Mouse (Mus musculus): Measurements from ENCODE around the gene Trim65. TPM values are rescaled to one million over a fixed set of nuclear protein-coding genes. Genes with fewer than 3 reads are reported as not detected.

Gene Trim65
- polyA plus RNA-seq, 1 experiment, result 17.3 TPM

DNA sequence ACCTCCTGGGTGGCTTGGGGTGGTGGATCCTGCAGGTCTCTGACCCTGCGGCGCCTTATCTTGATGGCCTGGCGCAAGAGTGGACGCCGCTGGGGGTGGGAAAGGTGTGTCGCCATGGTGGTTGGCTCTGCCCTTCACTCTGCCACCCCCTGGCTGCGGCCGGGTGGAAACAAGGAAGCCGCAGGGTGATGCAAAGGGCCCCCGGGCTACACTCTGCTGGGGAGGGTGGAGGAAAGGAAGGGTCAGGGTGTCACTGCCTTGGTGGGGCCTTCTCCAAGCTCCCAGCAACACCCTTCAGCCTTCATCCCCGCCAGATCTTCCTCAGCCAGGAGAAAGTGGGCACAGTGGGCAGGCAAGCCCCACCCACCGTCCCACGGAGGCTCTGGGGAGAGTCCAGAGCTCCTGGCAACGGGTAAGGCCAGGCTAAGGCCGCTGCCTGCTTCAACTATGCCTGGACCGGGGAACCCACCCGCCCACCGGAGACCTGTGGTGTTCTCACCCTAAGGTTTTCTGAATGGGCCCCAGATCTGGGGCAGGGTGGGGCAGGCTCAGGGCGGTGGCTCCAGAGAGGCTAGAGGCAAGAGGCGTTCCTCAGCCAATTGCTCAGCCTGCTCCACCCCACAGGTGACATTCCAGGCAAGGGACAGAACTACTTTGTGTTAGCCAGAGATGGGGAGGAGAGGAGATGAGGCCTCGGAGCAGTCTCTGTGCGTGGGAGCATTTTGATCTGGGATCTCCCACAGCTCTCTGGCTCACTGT is 53.3 kb downstream of the Trim65 start, which contains the start of gene Unc13d:
Gene Unc13d, minus strand, starts transcription at position 516 of the 759 bp plus-strand sequence.
- peaks cover 3% of the 10 kb centered on the region; the same call in 1 of the 2 replicates for H3K4me1 ChIP-seq (ENCODE audit: control insufficient read depth, insufficient read depth, low read length)
- peak within 1 kb of the TSS; percentile 49 for H3K4me3 ChIP-seq (replicated peaks; ENCODE audit: extremely low read depth, low read depth, low read length)
- TF ChIP-seq CTCF (IDR thresholded peaks at IDR 0.05; ENCODE audit: insufficient read depth, low read length) (no peak), POLR2A (IDR thresholded peaks at IDR 0.05; ENCODE audit: borderline replicate concordance, extremely low read depth, low read depth, low read length) (peak; percentile 32; the same call in 1 of the 2 replicates)
- 44% methylated on average over 22 of the region's 22 CpGs for WGBS
- peak; percentile 73 for DNase-seq

DNA sequence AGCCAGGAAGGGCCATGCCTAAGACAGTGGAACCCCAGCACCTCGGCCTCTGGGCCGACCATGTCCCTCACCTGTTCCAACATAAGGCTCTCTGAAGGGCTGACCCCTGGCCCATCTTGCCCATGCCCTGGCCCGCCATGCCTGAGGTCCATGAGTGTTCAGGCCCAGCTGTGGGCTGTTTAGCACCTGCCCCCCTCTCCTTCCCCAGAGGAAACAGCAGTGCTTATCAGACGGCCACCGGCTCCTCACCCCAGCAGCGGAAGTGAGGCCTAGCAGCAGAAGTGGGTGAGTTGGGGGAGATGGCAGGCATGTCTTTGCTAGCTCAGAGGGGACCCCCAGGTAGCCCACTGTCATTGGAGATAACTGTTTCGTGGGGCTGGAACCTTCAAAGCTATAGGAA is 54.1 kb downstream of the Trim65 start:
- peaks cover 3% of the 10 kb centered on the region; the same call in 1 of the 2 replicates for H3K4me1 ChIP-seq (ENCODE audit: control insufficient read depth, insufficient read depth, low read length)
- no peak for TF ChIP-seq POLR2A (IDR thresholded peaks at IDR 0.05; ENCODE audit: borderline replicate concordance, extremely low read depth, low read depth, low read length)
- TF ChIP-seq CTCF (IDR thresholded peaks at IDR 0.05; ENCODE audit: insufficient read depth, low read length), result no peak
- WGBS, result 57% methylated on average over 7 of the region's 7 CpGs
- no peak for DNase-seq
- peak overlapping the region; percentile 49 for H3K4me3 ChIP-seq (replicated peaks; ENCODE audit: extremely low read depth, low read depth, low read length)

DNA sequence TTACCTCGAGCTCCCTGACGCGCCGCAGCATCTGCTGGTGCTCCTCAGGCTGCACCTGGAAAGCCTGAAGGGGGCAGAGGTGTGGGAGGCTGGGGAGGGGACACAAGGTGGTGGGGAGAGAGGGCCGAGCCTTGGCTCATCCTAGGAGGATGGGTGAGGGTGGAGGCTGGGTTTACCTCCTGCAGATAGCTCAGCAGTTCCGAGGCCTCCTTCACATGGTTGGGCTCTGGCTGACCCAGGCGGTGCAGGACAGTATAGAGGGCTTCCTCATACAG is 54.7 kb downstream of the Trim65 start:
- Histone ChIP-seq H3K4me3 (replicated peaks; ENCODE audit: extremely low read depth, low read depth, low read length) (no peak overlapping the region), H3K4me1 (ENCODE audit: control insufficient read depth, insufficient read depth, low read length) (peaks cover 3% of the 10 kb centered on the region; the same call in 1 of the 2 replicates)
- no peak for TF ChIP-seq POLR2A (IDR thresholded peaks at IDR 0.05; ENCODE audit: borderline replicate concordance, extremely low read depth, low read depth, low read length)
- no peak for TF ChIP-seq CTCF (IDR thresholded peaks at IDR 0.05; ENCODE audit: insufficient read depth, low read length)
- no peak for DNase-seq
- 75% methylated on average over 7 of the region's 7 CpGs for WGBS

DNA sequence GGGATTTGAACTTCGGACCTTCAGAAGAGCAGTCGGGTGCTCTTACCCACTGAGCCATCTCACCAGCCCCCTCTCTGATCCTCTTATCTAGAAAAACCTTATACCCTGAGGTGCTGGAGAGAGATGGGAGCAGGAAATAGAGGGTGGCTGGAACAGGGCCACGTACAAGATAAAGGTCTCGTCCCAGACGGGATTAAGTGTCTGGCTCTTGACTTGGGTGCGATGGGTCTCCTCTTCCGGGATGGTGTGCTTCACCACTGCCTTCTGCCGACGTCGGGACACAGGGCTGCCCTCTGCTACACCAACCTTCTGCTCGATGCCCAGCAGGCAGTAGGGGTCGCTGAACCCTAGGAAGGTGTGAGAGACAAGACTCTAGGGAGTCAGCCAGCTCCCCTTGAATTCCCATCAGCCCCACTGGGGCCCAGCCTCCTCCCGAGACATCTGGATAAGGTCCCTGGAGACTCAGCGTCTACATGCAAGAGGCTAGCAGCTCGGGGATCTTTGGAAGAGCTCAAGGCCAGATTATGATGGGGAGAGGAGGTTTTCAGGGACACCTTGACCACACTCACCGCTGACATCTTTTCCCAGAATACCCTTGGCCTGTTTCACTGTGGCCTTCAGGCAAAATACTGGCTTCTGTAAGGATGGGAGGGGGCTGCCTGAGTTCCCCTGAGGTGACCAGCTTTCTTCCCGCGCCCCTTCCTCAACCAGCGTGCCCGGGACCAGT is 55.2 kb downstream of the Trim65 start:
- no peak overlapping the region for H3K4me3 ChIP-seq (replicated peaks; ENCODE audit: extremely low read depth, low read depth, low read length)
- TF ChIP-seq CTCF (IDR thresholded peaks at IDR 0.05; ENCODE audit: insufficient read depth, low read length) (no peak), POLR2A (IDR thresholded peaks at IDR 0.05; ENCODE audit: borderline replicate concordance, extremely low read depth, low read depth, low read length) (no peak)
- 58% methylated on average over 20 of the region's 20 CpGs for WGBS
- no peak for DNase-seq
- H3K4me1 ChIP-seq (ENCODE audit: control insufficient read depth, insufficient read depth, low read length), result peaks cover 3% of the 10 kb centered on the region; the same call in 1 of the 2 replicates

DNA sequence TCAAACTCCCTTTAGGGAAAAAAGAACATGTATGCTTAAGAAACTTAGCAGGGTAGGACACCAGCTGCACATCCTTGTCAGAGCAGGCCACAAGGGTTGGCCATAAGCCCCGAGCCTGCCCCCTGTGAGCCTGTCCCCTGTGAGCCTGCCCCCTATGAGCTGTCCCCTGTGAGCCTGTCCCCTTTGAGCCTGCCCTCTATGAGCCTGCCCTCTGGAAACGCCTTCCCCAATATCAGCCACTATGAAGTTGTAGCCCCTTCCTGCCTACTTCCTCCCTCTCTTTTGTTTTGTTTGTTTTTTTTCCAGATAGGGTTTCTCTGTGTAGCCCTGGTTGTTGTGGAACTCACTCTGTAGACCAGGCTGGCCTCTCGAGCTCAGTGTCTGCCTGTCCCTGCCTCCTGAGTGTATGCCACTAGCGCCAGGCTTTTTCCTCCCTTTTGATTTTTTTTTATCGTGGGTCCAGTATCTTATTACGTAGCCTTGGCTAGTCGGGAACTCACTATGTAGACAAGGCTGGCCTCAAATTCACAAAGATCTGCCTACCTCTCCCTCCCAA is 56.4 kb downstream of the Trim65 start:
- WGBS, result 50% methylated on average over 7 of the region's 7 CpGs

DNA sequence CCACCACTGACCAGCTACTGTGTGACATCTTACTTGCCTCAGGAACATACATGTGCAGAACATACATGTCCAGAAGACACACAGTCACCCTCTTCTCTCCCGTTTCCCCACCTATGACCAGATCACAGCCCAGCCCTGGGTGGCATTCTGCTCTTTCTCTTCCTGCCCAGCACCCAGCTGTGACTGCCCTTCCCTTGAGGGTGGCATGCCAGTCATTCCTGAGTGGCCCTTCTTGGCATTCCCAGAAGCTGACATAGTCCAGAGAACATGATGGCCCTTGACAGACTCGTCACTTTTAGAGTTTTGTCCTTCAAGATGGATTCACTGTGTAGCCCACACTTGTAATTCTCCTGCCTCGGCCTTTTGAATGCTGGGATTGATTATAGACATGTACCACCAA is 58.3 kb downstream of the Trim65 start:
- DNase-seq, result peak; percentile 65
- H3K4me1 ChIP-seq (ENCODE audit: control insufficient read depth, insufficient read depth, low read length), result no peaks in the 10 kb centered on the region
- no peak overlapping the region for H3K4me3 ChIP-seq (replicated peaks; ENCODE audit: extremely low read depth, low read depth, low read length)
- TF ChIP-seq CTCF (IDR thresholded peaks at IDR 0.05; ENCODE audit: insufficient read depth, low read length) (no peak), POLR2A (IDR thresholded peaks at IDR 0.05; ENCODE audit: borderline replicate concordance, extremely low read depth, low read depth, low read length) (no peak)
- 61% methylated on average over 3 of the region's 3 CpGs for WGBS

More for the DNA sequence above, 56.4 kb downstream of the Trim65 start:
- Histone ChIP-seq H3K4me3 (replicated peaks; ENCODE audit: extremely low read depth, low read depth, low read length) (no peak overlapping the region), H3K4me1 (ENCODE audit: control insufficient read depth, insufficient read depth, low read length) (peaks cover 3% of the 10 kb centered on the region; the same call in 1 of the 2 replicates)
- TF ChIP-seq POLR2A (IDR thresholded peaks at IDR 0.05; ENCODE audit: borderline replicate concordance, extremely low read depth, low read depth, low read length) (no peak), CTCF (IDR thresholded peaks at IDR 0.05; ENCODE audit: insufficient read depth, low read length) (no peak)
- DNase-seq, result no peak

Other genes starting within 250 kb of the Trim65 start
- gene Smim5, start 231.2 kb downstream of the Trim65 start, polyA plus RNA-seq (2012; rRNA removed), result 10.3 and 10.8 TPM in 2 replicates
- gene Smim6, start 219.1 kb downstream of the Trim65 start, polyA plus RNA-seq (2012; rRNA removed), result 8.5 and 9.1 TPM in 2 replicates
- 18.8 and 23.0 TPM in 2 replicates for gene Sap30bp, start 197.8 kb downstream of the Trim65 start, polyA plus RNA-seq (2012; rRNA removed)
- gene Recql5, start 197.7 kb downstream of the Trim65 start, polyA plus RNA-seq (2012; rRNA removed), result 14.5 and 18.0 TPM in 2 replicates
- gene Itgb4, start 156.4 kb downstream of the Trim65 start, polyA plus RNA-seq (2012; rRNA removed), result 11.0 and 14.7 TPM in 2 replicates
- 49.5 and 57.1 TPM in 2 replicates for gene Galk1, start 118.4 kb downstream of the Trim65 start, polyA plus RNA-seq (2012; rRNA removed)
- 223 and 243 TPM in 2 replicates for gene H3f3b, start 103.2 kb downstream of the Trim65 start, polyA plus RNA-seq (2012; rRNA removed)
- gene Unk, start 100.8 kb downstream of the Trim65 start, polyA plus RNA-seq (2012; rRNA removed), result 48.6 and 54.0 TPM in 2 replicates
- 51.6 and 56.4 TPM in 2 replicates for gene Unc13d, start 53.2 kb downstream of the Trim65 start, polyA plus RNA-seq (2012; rRNA removed)
- gene Wbp2, start 44.1 kb downstream of the Trim65 start, polyA plus RNA-seq (2012; rRNA removed), result 257 and 267 TPM in 2 replicates
- gene Trim47, start 3.9 kb downstream of the Trim65 start, polyA plus RNA-seq (2012; rRNA removed), result 44.6 and 55.5 TPM in 2 replicates
- gene Mrpl38, start 7.7 kb upstream of the Trim65 start, polyA plus RNA-seq (2012; rRNA removed), result 32.9 and 41.3 TPM in 2 replicates
- gene Fbf1, start 37.0 kb upstream of the Trim65 start, polyA plus RNA-seq (2012; rRNA removed), result 26.5 and 35.5 TPM in 2 replicates
- gene Ten1, start 67.7 kb upstream of the Trim65 start, polyA plus RNA-seq (2012; rRNA removed), result 26.9 and 29.3 TPM in 2 replicates
- gene Acox1, start 67.9 kb upstream of the Trim65 start, polyA plus RNA-seq (2012; rRNA removed), result 45.6 and 67.9 TPM in 2 replicates
- 3.6 and 16.8 TPM in 2 replicates for gene Evpl, start 106.9 kb upstream of the Trim65 start, polyA plus RNA-seq (2012; rRNA removed)
- 29.7 and 42.9 TPM in 2 replicates for gene Srp68, start 143.1 kb upstream of the Trim65 start, polyA plus RNA-seq (2012; rRNA removed)
- gene Galr2, start 149.8 kb upstream of the Trim65 start, polyA plus RNA-seq (2012; rRNA removed), result 0.10 and 0.18 TPM in 2 replicates
- gene Exoc7, start 176.1 kb upstream of the Trim65 start, polyA plus RNA-seq (2012; rRNA removed), result 29.9 and 33.2 TPM in 2 replicates
- gene Foxj1, start 204.3 kb upstream of the Trim65 start, polyA plus RNA-seq (2012; rRNA removed), result 78.4 and 114 TPM in 2 replicates

Measured in lung, adult 2 months (tissue).